Mouse (Mus musculus) ES-CJ7 (cell line): ENCODE results near the gene Wfdc10.
"Not testable (repeated sequence)": the region's sequence is repeated elsewhere in the genome, so short reads cannot be mapped to it uniquely, and the experiment has no call there.

ENCODE experiments used
- DNase-seq: peaks from one replicate; pipeline ENCODE4 v3.0.0; 2011; ENCODE audit warnings: low read depth, low spot score

Wfdc10 gene

GRCm38 (mm10) chr2:164655858-164656257, at the start of gene Wfdc10:
Gene Wfdc10 (plus strand): TSS chr2:164656046.
- peak; percentile 69 for DNase-seq

DNA sequence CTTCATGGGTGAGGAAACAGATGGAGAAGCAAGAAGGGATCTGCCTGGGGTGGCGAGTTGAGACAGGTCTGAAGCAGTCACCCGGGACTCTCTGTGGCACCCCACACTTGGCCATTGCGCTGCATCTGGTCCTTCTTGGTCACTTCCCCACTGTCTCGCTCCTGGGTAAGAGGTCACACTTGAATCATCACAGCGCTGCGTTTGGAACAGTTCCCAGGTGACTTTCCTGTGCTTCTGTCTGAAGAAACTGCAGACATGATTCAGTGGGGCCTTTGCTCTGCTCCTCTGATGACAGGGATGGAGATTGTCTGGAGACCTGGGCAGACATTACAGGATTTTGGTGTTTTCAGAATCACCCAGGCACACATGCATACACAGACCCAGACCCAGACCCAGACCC, 47.1 kb upstream of the Wfdc10 start:
- DNase-seq = no peak

GRCm38 (mm10) chr2:164613471-164613870, 42.4 kb upstream of the Wfdc10 start, which contains the start of the genes Wfdc6b and Wfdc8:
Gene Wfdc6b (plus strand): TSS chr2:164613522.
Gene Wfdc8 (minus strand): TSS chr2:164613626.
- not testable (repeated sequence) for DNase-seq

DNA sequence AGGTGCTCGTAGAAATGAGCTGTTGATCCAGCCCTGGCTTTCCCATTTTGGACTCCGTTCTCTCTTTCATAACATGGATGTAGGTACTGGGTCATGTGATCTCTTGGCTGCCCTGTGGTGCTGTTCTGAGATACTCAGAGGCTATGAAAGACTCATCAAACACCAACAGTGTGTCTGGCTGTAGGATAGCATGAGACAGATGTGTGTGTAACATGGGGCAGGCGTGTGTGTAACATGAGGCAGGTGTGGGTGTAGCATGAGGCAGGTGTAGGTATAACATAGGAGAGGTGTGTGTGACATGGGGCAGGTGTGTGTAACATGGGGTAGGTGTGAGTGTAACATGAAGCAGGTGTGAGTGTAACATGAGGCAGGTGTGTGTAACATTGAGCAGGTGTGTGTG, 40.5 kb upstream of the Wfdc10 start:
- DNase-seq = no peak

GRCm38 (mm10) chr2:164619050-164619449, 36.8 kb upstream of the Wfdc10 start:
- DNase-seq = no peak

GRCm38 (mm10) chr2:164621775-164622174, 34.1 kb upstream of the Wfdc10 start:
- DNase-seq = no peak

- peak; percentile 55 for DNase-seq
These were observed 20.6 kb upstream of the Wfdc10 start for GRCm38 (mm10) chr2:164635266-164635665.

DNA sequence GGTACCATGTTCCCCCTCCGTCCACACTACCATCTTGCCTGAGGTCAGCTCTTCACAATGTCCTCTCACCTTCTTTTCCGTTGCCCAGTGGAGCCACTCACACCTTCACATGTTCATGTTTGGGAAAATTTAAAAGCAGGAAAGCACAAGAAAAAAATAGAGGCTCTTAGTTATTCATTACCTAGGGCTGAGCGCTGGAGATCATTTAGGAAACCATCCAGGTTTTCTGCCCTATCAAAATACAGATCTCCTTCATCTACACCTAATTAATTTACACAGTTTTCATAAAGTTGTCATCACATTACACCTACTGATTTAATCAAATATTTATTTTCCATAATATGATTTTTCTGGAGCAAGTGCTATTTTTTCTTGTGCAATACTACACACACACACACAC, 17.1 kb upstream of the Wfdc10 start, which contains the start of gene Wfdc16:
TSS of gene Wfdc16 (minus strand) at position 101 of the 400 bp plus-strand sequence.
- DNase-seq = no peak

GRCm38 (mm10) chr2:164641129-164641528, 14.7 kb upstream of the Wfdc10 start:
- peak; percentile 69 for DNase-seq

- peak; percentile 12 for DNase-seq
These were observed 13.8 kb upstream of the Wfdc10 start for GRCm38 (mm10) chr2:164641881-164642673.

GRCm38 (mm10) chr2:164656483-164656882, 637 bp downstream of the Wfdc10 start, which contains the start of gene Wfdc9:
Gene Wfdc9 (minus strand): TSS chr2:164656583.
- no peak for DNase-seq

DNA sequence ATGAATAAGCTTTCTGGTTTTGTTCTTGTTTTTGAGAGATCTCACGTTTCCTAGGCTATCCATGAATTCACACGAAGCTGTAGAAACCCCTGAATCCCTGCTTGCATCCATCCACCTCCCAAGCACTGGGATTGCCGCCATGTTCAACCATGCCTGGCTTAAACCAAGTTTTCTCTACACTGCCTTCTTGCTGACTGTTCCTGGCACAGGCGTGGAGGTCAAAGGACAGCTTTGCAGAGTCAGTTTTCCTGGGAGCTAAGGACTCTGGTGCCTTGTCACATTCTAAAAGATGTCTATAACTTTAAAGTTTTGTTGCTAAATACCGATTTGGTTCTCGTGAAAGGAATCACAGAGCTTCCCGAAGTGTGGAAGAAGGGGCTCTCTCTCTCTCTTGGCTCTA, 9.0 kb downstream of the Wfdc10 start:
- no peak for DNase-seq

DNA sequence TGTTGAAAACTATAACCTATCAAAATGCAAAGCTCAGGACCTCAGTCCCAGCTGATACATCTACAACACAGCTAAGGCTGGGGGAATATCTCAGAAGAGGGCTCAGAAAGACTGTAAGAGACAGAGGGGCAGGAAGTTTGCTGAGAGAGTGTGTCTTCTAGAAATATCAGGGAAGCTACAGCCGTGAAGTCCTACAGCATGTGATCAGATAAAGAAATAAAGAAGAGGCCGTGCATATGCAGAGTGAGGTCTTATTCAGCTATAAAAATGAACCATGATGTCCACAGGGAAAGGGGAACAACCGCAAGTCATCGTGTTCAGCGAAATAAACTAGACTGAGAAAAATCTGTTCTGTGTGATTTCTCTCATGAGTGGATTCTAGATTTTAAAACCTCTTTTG, 14.4 kb downstream of the Wfdc10 start:
- no peak for DNase-seq

DNA sequence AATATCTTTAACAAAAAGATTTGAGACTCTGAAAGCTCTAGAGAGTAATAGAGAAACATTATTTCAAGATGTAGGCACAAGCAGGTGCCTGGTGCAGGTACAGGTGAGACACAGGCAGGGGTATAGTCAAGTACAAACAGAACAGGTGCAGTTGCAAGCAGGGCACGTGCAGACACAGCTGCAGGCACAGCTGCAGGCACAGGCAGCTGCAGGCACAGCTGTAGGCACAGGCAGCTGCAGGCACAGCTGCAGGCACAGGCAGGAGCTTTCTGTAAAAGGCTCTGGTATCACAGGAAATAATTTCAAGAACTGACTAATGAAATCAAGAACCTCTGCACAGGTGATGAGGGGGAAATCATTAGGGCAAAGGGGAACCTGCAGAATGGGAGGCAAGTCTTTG, 15.1 kb downstream of the Wfdc10 start:
- no peak for DNase-seq

DNA sequence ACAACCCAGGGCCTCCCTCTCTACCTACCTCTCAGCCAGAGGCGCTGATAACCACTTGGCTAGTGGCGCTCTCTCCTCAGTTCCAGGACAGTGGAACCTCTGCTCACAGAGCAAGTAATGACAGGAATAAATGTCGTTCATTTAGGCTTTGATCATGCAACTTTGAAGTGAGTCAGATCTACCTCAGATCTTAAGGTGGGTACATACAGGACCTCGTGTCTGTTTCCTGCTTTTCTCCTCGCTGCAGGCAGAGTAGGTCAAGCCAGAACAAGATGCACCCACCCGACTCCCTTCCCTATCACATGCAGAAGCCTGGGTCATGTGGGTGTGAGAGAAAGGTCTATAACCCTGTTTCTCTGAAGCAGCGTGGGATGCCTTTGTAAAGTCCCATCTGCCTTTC, 18.1 kb downstream of the Wfdc10 start, which contains the start of gene Wfdc11:
TSS of gene Wfdc11 (minus strand) at position 101 of the 400 bp plus-strand sequence.
- no peak for DNase-seq

DNA sequence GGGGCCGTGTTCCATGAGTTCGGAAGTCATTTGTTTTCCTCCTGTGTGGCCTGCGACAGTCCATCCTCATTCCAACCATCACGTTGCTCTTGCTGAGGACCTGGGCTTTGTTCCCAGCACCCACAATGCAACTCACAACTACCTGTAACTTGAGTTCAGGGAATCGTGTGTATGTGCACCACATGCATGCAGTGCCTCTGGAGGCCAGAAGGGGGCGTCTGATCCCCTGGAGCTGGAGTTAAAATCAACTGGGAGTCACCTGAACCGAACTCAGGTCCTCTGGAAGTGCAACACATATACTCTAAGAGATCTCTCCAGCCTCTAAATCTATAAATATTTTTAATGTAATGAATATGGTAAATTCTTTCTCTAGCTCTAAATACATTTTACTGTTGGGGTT, 20.3 kb downstream of the Wfdc10 start:
- peak; percentile 11 for DNase-seq

DNA sequence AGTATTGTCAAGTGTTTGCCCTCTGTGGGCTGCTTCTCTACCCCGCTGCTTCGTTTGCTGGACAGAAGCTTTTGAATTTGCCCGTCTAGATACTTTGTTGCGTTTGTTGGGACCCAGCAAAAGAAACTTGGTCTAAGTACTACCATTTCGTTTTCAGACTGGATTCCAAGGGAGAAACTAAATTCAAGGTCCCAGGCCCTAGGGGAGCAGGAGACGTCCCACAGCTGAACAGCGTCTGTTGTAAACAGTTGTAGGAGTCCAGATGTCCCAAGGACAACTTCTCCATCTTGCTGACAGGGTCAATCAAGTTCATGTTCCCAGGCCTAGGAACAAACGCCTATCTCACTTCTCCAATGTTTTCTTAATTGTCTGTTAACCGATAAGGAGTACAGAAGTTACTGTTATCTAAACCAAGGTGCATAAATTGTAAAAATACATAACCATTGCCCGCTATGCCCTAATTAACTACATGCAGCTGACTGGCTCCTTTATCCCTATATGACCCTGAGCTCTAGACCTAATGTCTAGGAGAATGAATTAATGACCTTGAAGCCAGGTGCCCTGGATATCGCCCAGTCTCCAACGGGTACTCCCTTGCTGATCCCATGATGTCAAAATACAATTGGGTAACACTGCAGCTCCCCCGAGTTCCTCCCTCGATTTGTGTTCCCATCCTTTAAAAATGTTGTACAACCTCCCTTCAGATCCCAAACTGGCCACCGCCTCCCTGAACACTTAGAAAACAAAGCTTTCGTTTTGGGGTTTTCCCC, 21.3 kb downstream of the Wfdc10 start:
- no peak for DNase-seq

DNA sequence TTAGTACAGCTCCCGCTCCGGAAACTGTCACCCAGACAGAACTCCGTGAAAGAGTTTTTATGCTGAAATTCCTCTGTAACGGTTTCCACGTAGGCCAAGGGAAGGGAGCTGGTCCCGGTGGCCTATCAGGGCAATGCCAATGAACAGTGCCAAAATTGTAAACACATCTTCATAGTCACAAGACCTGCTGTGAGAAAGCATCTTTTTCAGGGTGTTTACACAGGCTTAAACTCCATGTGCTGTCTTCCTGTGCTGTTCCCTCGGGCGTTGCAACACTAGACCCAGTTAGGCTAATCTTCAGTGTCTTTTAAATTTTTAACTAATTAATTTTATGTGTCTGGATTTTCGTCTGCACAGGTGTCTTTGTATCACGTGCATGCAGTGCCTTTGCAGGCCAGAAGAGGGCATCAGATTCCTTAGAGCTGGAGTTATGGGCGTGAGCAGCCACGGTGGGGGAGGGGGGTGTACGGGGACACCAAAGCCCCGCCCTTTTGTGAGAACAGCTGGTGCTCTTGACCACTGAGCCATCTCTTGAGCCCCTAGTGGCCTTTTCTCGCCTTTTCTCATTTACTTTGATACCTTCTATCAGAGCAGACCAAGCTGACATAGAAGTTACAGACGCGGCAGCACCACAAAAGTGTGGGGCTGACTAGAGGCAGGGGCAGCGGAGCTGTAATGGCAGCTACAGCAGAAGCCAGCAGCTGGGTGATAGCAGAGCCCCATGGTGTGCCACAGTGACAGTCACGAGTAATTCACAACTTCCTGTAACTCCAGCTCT, 23.2 kb downstream of the Wfdc10 start:
- peak; percentile 82 for DNase-seq

GRCm38 (mm10) chr2:164679906-164680305, 24.1 kb downstream of the Wfdc10 start:
- DNase-seq = no peak

- DNase-seq = no peak
These were observed 29.0 kb downstream of the Wfdc10 start, which contains the start of gene Wfdc13 for GRCm38 (mm10) chr2:164684807-164685206. Gene Wfdc13 (plus strand): TSS chr2:164685107.

DNA sequence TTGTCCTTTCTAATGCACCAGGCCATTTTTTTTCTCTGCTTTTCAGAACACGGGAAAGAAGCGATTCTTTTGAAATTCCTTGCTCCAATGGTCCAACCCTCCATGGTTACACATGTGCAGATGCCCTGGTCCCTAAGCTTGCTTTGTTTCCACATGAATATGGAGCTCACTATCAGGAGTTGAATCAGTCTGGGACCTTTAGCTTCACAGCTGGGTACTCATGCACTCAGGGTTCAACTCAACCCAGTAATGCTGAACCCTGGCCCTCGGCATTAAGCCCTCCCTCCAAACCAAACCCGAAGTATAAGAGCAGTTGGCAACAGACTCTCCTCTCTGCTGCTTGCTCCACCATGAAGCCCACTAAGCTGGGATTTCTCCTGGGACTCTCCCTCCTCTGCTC, 42.4 kb downstream of the Wfdc10 start, which contains the start of gene Spint4:
TSS of gene Spint4 (plus strand) at position 301 of the 400 bp plus-strand sequence.
- no peak for DNase-seq
